Mouse (Mus musculus): ENCODE results near the gene Rcl1.

DNA sequence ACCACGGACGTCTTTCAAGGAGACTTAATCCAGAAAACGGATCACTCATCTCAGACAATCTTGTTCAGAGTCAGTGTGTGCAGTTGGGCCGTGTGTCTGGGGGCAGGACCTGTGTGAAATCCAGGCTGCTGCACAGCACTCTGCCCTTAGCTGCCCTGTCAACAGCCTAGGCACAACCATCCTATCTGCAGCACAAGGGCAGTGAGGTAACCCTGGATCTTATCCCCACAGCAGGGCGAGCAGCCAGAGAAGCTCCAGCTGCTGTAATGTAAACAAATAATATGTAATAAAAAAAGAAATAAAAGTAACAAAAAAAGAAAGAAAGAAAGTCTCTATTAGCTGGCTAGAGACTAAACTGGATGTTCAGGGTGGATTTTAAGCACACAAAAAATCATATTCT is 32.0 kb upstream of the Rcl1 start:
- TF ChIP-seq USF1 (IDR thresholded peaks at IDR 0.05; ENCODE audit: low read depth) (no peak), POLR2AphosphoS2 (IDR thresholded peaks at IDR 0.05; ENCODE audit: insufficient read length, low read depth) (no peak), POLR2A (IDR thresholded peaks at IDR 0.05; ENCODE audit: insufficient read length, low read depth) (no peak), REST (IDR thresholded peaks at IDR 0.05; ENCODE audit: insufficient read depth, insufficient read length) (no peak), TCF12 (IDR thresholded peaks at IDR 0.05; ENCODE audit: insufficient read depth, poor library complexity, severe bottlenecking) (no peak), CEBPB (IDR thresholded peaks at IDR 0.05; ENCODE audit: insufficient read depth, poor library complexity, severe bottlenecking) (no peak), MYOG (IDR thresholded peaks at IDR 0.05; ENCODE audit: control insufficient read depth in 1 of 3, insufficient read depth in 1 of 3, insufficient read length in 2 of 3, low read depth in 2 of 3) (no peak)

Data from myocyte (in vitro differentiated cells).